Mouse (Mus musculus) cortical plate, adult 2 months (tissue): ENCODE data around the gene Hibch.

ENCODE experiments used
- CTCF ChIP-seq: fragments of 200-500 bp; IDR thresholded peaks from 2 replicates; pipeline ENCODE4 v1.5.1; 2011; ENCODE audit warnings: mild to moderate bottlenecking, control low read depth, low read length; ENCODE audit not compliant: insufficient read depth; ENCODE audit errors: extremely low read depth
- POLR2A ChIP-seq: fragments of 200-500 bp; IDR thresholded peaks from 2 replicates; pipeline ENCODE4 v1.6.1; 2011; ENCODE audit warnings: mild to moderate bottlenecking, low read length, control low read depth; ENCODE audit not compliant: insufficient read depth; ENCODE audit errors: extremely low read depth

GRCm38 (mm10) chr1:52866007-52866406 is 21.3 kb downstream of the Hibch start:
- TF ChIP-seq POLR2A (no peak), CTCF (no peak)
